Mouse (Mus musculus): ENCODE measurements at regions not wholly inside any gene's neighbourhood (a gene's known extent, or its start where the extent isn't known, plus 50 kb on each side); places are given as distances from the start of the nearest gene placed in this dataset.

- DNase-seq = no peak
These were observed 239.5 kb upstream of the Fam160b2 start for GRCm38 (mm10) chr14:70839126-70839525.

DNA sequence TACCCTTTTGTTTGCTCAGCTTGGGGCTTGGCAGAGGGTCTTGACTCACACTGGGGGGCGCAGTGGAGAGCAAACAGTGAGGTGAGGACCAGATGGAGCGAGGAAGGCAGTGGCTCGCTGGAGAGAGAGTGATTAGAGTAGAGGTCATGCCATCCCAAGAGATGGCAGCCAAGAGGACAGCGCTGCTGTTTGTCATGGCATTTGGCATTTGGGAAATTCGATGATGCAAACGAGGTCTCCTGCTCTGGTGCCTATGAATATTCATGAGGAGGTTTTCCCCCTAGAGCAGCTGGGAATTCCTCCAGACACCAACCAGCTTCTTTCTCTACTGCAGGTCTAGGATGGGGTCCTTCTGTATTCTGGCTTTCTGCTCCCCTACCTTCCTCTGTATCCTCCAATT is 237.9 kb upstream of the Fam160b2 start:
- no peak for DNase-seq

DNA sequence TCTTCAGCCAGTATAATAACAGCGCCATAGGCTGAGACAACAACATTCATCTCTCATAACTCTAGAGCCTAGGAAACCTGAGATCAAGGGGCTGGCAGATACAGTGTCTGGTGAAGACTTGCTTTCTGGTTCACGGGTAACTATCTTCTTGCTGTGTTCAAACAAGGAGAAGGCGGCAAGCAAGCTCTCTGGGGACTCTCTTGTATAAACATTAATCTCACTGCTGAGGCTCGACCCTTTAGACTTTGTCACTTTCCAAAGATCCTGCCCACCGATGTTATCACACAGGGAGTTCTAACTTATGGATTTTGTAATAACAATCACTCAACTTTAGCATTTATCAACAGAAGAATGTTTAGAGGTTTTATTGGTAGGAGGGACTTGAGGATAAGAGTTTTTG is 233.6 kb upstream of the Fam160b2 start:
- DNase-seq = peak; percentile 23

DNA sequence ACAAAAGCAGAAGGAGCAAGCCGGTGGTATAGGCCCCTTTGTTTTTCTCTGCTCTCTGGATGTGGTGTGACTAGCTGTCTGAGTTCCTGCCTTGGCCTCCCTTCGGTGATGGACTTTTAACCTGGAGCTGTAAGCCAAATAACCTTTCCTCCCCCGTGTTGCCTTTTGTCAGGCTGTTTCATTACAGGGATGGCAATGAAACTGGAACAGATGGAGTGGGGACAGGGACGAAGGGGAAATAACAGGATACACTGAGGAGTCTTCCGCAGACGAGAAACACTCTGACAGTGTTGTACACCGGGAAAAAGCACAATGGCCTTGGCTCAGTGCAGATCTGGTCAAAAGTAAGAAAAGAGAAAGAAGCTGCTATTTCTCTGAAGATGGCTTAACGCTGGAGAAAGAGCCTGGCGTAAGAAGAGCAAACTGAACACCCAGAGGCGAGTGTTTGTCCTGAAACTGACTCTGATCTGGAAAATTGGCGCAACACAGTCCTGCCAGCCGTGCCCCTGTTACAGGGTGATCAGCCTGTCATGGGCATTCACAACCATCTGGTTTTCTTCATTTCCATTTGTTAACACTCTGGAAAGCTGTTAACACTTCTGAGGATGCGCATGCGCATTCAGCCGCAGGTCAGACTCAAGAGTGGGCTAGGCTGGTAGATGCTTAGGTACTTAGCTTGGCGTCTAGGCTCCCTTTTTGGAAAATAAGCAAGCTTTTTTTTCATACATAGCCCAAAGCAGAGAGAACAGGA is 233.0 kb upstream of the Fam160b2 start:
- DNase-seq = peak; percentile 25

GRCm38 (mm10) chr14:70832042-70832441 is 232.4 kb upstream of the Fam160b2 start:
- no peak for DNase-seq

Data from kidney, postnatal 14 days (tissue).